Mouse (Mus musculus) neural tube, embryonic 13.5 days (tissue): ENCODE measurements around the gene Dock4. TPM values are rescaled to one million over a fixed set of nuclear protein-coding genes. Genes with fewer than 3 reads are reported as not detected.
A peak's percentile ranks its signal among the peaks of the same experiment; 100 is the strongest.

Experiments
- ATAC-seq: fragments of 200-750 bp; cut with Nextera tagmentation; 2 replicates; pipeline ENCODE4 v1.8.0; 2017; ENCODE audit warnings: low read depth, mild to moderate bottlenecking, moderate TSS enrichment, moderate library complexity
- H3K27ac ChIP-seq: fragments of 300-500 bp; sonication (generic); replicated peaks from 2 replicates; pipeline ENCODE4 v1.5.1; 2015; ENCODE audit warnings: moderate library complexity, mild to moderate bottlenecking, inconsistent platforms
- H3K27me3 ChIP-seq: fragments of 300-500 bp; sonication (generic); 2 replicates; pipeline ENCODE4 v1.6.1; 2015; ENCODE audit warnings: mild to moderate bottlenecking, inconsistent platforms
- H3K36me3 ChIP-seq: fragments of 300-500 bp; sonication (generic); 2 replicates; pipeline ENCODE4 v1.6.1; 2015; ENCODE audit warnings: mild to moderate bottlenecking, inconsistent platforms
- H3K4me1 ChIP-seq: fragments of 300-500 bp; sonication (generic); replicated peaks from 2 replicates; pipeline ENCODE4 v1.6.1; 2015; ENCODE audit warnings: inconsistent platforms
- H3K4me2 ChIP-seq: fragments of 300-500 bp; sonication (generic); 2 replicates; pipeline ENCODE4 v1.6.1; 2015; ENCODE audit warnings: inconsistent platforms, mild to moderate bottlenecking, moderate library complexity
- H3K4me3 ChIP-seq: fragments of 300-500 bp; sonication (generic); 2 replicates; pipeline ENCODE4 v1.5.1; 2015; ENCODE audit warnings: mild to moderate bottlenecking, inconsistent platforms
- H3K9ac ChIP-seq: fragments of 300-500 bp; sonication (generic); 2 replicates; pipeline ENCODE4 v1.6.1; 2015; ENCODE audit warnings: moderate library complexity, mild to moderate bottlenecking, inconsistent platforms
- H3K9me3 ChIP-seq: fragments of 300-500 bp; sonication (generic); 2 replicates; pipeline ENCODE4 v1.6.1; 2016; ENCODE audit warnings: inconsistent platforms
- WGBS: fragments of 180-500 bp; shearing (Covaris S2); methylation state at CpG from one replicate; pipeline ENCODE4 v1.1.7; 2015; 5-methylcytosine and 5-hydroxymethylcytosine counted together
- polyA plus RNA-seq: library from polyadenylated mRNA; unstranded; fragments of >200 nt; fragmentation: Nextera tagmentation; extraction: Ambion mirVana; gene quantifications from 2 replicates; pipeline ENCODE4 v1.2.1, GENCODE M21; 2015

Gene Dock4
- polyA plus RNA-seq, 1 experiment from 2014 or later: 31.8 TPM

DNA sequence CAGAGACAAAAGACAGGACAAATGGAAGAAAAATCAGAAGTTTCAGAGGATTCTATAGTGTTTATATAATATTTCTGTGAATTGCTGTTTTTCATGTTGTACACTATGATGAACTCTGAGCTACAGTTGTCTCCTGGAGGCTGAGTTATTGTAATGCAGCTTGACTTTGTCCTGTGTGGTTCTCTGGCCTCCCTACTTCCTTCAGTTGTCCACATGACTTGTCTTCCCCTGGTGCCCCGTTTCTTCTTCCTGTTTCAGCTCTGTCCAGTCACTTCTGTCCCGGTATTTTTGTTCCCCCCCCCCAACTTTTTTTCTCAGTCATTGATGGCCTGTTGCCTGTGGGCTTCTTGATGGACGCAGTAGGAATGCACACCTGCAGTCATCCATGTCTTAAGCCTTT lies 112.8 kb downstream of the Dock4 start:
- no peaks in the 10 kb centered on the region for H3K27me3 ChIP-seq
- no peak overlapping the region for H3K9ac ChIP-seq
- H3K27ac ChIP-seq: no peak overlapping the region
- no peak for ATAC-seq
- no peak overlapping the region for H3K4me2 ChIP-seq
- H3K4me1 ChIP-seq: peaks cover 4% of the 10 kb centered on the region; the same call in 1 of the 2 replicates
- H3K9me3 ChIP-seq: no peaks in the 10 kb centered on the region
- WGBS: 87% methylated on average over 3 of the region's 3 CpGs
- H3K4me3 ChIP-seq: no peak overlapping the region
- no peaks in the 10 kb centered on the region for H3K36me3 ChIP-seq

DNA sequence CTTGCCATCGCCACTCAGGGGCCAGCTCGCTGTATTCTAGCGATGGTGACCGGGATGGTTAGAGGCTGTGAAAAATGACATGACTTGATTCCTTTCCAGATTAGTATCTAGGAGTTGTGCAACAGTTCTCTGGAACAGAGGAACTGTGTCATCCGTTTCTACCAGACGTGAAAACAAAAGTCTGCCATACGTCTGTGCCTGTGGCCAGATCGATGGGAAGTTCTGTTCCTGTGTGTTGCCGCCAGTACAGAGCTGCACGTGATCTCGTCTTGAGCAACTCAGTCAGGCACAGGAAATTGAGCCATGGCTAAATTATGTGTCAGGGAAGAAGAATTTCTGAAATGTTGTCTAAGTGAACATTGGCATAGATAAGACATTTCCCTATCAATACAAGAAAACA lies 113.4 kb downstream of the Dock4 start:
- Histone ChIP-seq H3K4me1 (peaks cover 7% of the 10 kb centered on the region; the same call in 1 of the 2 replicates), H3K4me3 (no peak overlapping the region), H3K4me2 (no peak overlapping the region), H3K36me3 (no peaks in the 10 kb centered on the region), H3K27ac (no peak overlapping the region), H3K9me3 (no peaks in the 10 kb centered on the region), H3K9ac (no peak overlapping the region), H3K27me3 (no peaks in the 10 kb centered on the region)
- ATAC-seq: no peak
- WGBS: 84% methylated on average over 11 of the region's 11 CpGs

DNA sequence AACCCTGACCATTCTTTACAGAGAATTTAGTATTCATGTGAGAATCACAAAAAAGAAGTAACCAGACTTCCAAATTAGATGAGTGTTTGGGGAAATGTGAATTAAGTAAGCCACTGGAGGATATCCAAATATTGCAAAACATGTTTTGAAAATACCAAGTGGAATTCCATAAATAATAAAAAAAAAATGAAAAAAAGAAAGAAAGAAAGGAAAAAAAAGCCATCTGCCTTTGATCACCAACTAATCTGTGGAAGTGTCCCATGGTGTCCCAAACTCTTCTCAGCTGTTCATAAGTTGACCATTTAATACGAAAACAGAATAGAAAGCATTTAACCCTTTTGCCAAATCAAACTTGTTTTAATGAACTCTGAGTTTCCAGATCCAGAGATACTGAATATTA lies 118.0 kb downstream of the Dock4 start:
- Histone ChIP-seq H3K27ac (no peak overlapping the region), H3K4me2 (no peak overlapping the region), H3K4me1 (peaks cover 23% of the 10 kb centered on the region), H3K27me3 (no peaks in the 10 kb centered on the region), H3K9me3 (no peaks in the 10 kb centered on the region), H3K36me3 (no peaks in the 10 kb centered on the region), H3K9ac (no peak overlapping the region), H3K4me3 (no peak overlapping the region)
- no peak for ATAC-seq
- WGBS: 80% methylated on average over 1 of the region's 1 CpGs

DNA sequence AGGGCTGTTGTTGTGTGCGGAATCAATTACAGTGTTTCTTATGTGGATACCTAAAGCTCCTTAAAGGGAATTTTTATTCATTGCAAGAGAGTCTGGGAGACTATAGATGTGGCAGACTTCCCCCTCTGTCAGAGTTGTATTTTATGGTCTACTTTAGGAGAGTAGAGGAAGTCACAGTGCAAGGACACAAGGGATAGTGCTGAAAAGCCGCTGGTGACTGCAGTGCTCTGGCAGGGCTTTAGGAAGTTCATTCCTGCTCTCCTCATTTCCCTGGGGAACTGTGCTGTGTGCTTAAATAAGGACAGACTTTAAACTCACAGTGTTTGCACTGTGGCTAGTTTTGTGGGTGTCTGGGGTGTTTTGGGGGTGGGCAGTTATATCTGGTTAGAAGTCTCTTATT lies 118.5 kb downstream of the Dock4 start:
- no peak overlapping the region for H3K27ac ChIP-seq
- H3K9ac ChIP-seq: no peak overlapping the region
- no peaks in the 10 kb centered on the region for H3K27me3 ChIP-seq
- ATAC-seq: 0 out of 2 replicates have a peak, but pooled peaks have one; percentile 21
- no peaks in the 10 kb centered on the region for H3K9me3 ChIP-seq
- no peaks in the 10 kb centered on the region for H3K36me3 ChIP-seq
- peaks cover 28% of the 10 kb centered on the region for H3K4me1 ChIP-seq
- no peak overlapping the region for H3K4me2 ChIP-seq
- no peak overlapping the region for H3K4me3 ChIP-seq
- 37% methylated on average over 2 of the region's 2 CpGs for WGBS

DNA sequence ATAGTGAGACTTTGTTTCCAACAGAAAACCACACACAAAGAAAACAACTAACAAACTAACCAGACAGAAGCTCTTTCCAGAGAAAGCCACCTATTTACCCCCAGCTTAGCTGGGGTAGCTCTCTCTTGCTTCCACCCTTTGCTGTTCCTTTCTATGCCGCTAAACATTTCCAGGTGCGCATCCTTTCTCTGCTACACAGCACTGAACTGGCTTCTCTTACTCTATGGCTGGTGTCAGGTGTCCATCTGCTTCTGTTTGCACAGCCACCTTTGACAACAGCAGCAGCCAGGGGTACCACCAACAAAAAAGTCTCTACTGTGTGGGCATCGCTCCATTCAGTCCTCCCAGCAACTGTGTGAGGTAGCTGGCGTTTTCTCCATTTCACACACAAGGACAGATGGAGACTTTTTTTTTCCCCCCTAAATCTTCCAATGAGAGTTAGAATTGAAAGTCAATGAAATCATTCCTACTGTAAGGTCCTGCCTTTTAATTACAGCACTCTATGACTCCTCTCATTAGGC lies 122.7 kb downstream of the Dock4 start:
- ATAC-seq: no peak
- H3K27ac ChIP-seq: no peak overlapping the region
- no peaks in the 10 kb centered on the region for H3K9me3 ChIP-seq
- H3K4me2 ChIP-seq: no peak overlapping the region
- H3K4me3 ChIP-seq: no peak overlapping the region
- 74% methylated on average over 4 of the region's 4 CpGs for WGBS
- H3K36me3 ChIP-seq: no peaks in the 10 kb centered on the region
- H3K4me1 ChIP-seq: peaks cover 36% of the 10 kb centered on the region
- H3K27me3 ChIP-seq: no peaks in the 10 kb centered on the region
- H3K9ac ChIP-seq: no peak overlapping the region

DNA sequence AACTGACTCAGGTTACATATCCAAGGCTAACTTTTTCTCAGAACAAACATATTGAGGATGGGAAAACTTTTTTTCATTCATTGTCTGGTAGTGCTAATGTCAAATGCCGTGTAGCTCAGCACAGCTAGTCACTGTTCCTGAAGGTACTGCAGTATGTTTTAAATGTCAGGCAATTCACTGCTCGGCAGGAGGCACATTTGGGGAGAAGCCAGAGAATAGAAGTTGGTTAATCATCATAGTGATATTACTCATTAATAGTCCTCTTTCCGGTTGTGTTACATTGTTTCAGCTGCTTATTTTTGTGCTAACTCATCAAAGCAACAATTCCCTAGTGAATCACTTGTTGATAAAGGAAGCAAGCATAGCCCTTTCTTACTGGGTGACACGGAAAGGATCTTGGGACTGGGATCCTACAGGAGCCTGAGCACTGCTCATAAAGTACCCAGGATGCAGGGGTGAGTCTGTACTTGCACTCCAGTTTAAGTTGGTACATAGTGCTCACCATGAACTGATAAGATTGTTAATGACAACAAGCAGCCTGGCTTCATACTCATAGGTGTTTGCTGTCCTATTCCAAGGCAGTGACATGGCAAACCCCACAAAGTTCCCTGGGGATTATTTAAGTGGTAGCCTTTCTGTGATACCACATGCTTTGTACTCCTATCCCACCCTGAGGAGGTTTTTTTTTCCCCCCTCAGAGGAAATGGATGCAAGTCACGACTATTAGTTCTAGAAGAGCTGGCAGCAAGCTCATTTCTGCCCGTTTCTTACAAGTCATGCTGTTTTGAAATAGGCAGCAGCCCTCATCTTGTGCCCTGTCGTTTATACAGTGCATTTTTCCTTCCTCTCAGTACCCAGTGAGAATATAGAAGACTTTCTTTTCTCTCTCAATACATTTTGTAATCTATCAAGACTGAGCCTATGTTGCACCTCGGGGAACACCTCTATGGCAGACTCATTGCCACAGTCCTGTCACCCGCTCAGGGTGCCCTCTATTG lies 123.5 kb downstream of the Dock4 start:
- H3K9me3 ChIP-seq: no peaks in the 10 kb centered on the region
- 44% methylated on average over 9 of the region's 9 CpGs for WGBS
- no peak overlapping the region for H3K4me2 ChIP-seq
- H3K4me1 ChIP-seq: peaks cover 31% of the 10 kb centered on the region
- no peak overlapping the region for H3K9ac ChIP-seq
- H3K27me3 ChIP-seq: no peaks in the 10 kb centered on the region
- H3K4me3 ChIP-seq: no peak overlapping the region
- H3K27ac ChIP-seq: peak overlapping the region; percentile 28; the same call in 1 of the 2 replicates
- H3K36me3 ChIP-seq: no peaks in the 10 kb centered on the region
- 0 out of 2 replicates have a peak, but pooled peaks have one; percentile 49 for ATAC-seq

DNA sequence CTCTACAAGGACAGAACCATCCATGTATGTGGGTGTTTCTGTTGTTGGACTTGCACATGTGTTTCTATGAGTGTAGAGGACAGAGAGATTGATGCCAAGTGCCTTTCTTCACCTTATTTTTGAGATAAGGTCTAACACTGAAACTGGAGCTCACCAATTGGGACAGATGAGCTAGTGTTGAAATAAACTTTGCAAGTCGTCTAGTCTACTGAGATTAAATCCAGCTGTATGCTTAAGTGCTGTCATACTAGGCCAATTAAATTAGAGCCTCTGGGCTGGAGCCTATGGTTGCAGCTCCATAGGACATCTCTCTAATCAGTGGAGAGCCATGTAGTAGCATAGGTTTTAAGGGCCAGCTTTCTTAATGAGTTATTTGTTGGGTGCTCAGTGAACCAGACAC lies 124.5 kb downstream of the Dock4 start:
- Histone ChIP-seq H3K36me3 (no peaks in the 10 kb centered on the region), H3K4me1 (peaks cover 29% of the 10 kb centered on the region), H3K4me3 (no peak overlapping the region), H3K27ac (no peak overlapping the region), H3K9ac (no peak overlapping the region), H3K9me3 (no peaks in the 10 kb centered on the region), H3K4me2 (no peak overlapping the region), H3K27me3 (no peaks in the 10 kb centered on the region)
- WGBS: 58% methylated on average over 1 of the region's 1 CpGs
- ATAC-seq: no peak

DNA sequence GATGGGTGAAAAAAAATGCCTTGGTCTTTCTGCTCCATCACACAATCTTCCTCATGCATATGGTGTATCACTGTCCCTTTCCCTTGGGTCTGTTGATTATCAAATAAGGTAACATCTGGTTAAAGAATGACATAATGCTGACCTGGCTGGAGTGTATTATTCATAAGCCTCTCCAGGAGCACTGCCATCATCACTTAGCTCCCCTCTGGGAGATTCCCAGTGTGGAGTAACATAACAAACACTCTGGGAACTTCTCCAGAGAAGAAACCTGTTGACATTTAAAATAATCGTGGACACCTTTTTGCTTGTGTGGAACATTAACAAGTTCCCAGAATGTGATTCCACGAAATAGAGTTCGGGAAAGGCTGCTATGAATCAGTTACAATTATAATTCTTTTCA lies 128.3 kb downstream of the Dock4 start:
- Histone ChIP-seq H3K9ac (no peak overlapping the region), H3K4me2 (no peak overlapping the region), H3K9me3 (no peaks in the 10 kb centered on the region), H3K27ac (no peak overlapping the region), H3K36me3 (no peaks in the 10 kb centered on the region), H3K4me3 (no peak overlapping the region), H3K4me1 (peaks cover 22% of the 10 kb centered on the region), H3K27me3 (no peaks in the 10 kb centered on the region)
- 73% methylated on average over 3 of the region's 3 CpGs for WGBS
- ATAC-seq: no peak

DNA sequence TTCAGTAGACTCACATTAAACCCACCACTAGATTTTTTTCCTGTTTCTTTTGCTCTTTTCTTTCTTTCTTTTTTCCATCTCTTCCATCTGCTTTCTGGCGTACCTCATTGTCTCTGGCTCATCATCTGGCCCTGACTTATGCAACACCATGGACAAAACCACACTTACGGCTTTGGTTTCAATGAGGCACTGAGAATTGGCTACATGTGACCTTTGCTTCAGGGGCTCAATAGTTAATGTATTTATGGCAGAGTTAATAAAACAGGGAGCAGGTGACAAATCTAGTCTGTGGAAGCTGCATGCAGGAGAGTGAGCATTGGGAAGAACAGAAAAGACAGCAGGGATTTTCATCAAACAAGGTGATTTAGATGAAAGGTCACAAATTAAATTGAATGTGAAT lies 131.0 kb downstream of the Dock4 start:
- no peak overlapping the region for H3K4me2 ChIP-seq
- H3K27ac ChIP-seq: 0 out of 2 replicates have a peak overlapping the region, but pooled peaks have one; percentile 13
- H3K36me3 ChIP-seq: no peaks in the 10 kb centered on the region
- H3K27me3 ChIP-seq: no peaks in the 10 kb centered on the region
- no peaks in the 10 kb centered on the region for H3K9me3 ChIP-seq
- H3K4me1 ChIP-seq: peaks cover 30% of the 10 kb centered on the region
- ATAC-seq: no peak
- 41% methylated on average over 2 of the region's 2 CpGs for WGBS
- no peak overlapping the region for H3K4me3 ChIP-seq
- H3K9ac ChIP-seq: no peak overlapping the region

DNA sequence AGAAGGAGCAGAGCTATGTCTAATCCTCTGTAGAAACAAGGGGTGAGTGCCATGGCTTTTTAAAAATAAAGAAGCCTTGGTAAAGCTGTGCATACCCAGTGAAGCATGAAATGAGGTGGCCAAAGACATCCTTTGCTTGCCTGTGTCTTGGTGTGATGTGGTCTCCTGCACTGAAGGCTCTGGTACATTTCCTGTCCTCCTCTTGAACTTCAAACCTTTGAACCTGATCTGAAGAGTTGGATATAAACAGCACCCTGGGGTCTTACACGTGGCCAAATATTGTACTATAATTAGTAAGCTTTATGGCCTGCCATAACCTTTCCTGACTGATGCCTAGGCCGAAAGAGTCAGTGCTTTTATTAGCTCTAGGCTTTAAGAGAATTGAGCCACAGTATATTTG lies 134.6 kb downstream of the Dock4 start:
- Histone ChIP-seq H3K9ac (no peak overlapping the region), H3K4me3 (no peak overlapping the region), H3K27ac (no peak overlapping the region), H3K4me2 (no peak overlapping the region), H3K36me3 (no peaks in the 10 kb centered on the region), H3K4me1 (peaks cover 28% of the 10 kb centered on the region), H3K9me3 (no peaks in the 10 kb centered on the region), H3K27me3 (no peaks in the 10 kb centered on the region)
- 9% methylated on average over 2 of the region's 2 CpGs for WGBS
- ATAC-seq: no peak

DNA sequence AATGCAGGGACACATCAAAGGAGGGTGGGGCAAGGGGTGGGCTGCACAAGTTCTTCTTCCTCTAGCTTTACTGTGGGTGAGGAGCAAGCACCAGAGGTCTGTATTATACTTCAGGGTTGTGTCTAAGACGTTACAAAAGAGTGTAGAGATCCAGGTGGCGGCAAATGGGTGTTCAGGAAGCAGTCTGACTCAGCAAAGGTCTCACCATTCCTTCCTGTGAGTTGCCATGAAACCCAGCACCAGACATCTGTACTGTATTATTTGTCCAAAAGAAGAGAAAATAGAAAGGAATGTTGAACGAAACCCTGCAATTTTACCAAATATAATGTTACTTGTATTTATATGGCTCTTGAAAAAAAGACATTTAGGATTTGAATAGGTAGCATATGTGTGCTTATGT lies 135.3 kb downstream of the Dock4 start:
- Histone ChIP-seq H3K9ac (no peak overlapping the region), H3K4me2 (no peak overlapping the region), H3K4me3 (no peak overlapping the region), H3K27ac (no peak overlapping the region), H3K36me3 (no peaks in the 10 kb centered on the region), H3K9me3 (no peaks in the 10 kb centered on the region), H3K27me3 (no peaks in the 10 kb centered on the region), H3K4me1 (peaks cover 28% of the 10 kb centered on the region)
- no peak for ATAC-seq
- WGBS: 61% methylated on average over 3 of the region's 3 CpGs

DNA sequence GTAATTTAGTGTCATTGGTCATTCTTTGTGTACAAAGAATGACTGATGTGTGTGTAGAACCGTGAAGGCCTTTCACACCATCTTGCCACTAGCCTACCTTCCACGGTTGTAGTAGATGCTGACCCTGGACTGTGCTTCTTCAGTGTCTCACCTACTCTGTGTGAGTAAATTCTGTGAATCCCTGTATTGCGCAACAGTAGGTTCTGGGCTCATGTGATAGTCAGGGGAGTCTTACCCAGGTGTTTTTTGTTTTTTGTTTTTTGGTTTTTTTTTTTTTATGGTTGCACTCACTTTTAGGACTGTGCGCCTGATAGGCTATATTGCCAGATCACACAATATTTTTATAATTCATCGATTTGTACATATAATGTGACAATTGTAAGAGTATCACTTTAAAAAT lies 136.3 kb downstream of the Dock4 start:
- 64% methylated on average over 5 of the region's 5 CpGs for whole genome bisulfite sequencing
- ATAC-seq: no peak
- H3K9me3 ChIP-seq: no peaks in the 10 kb centered on the region
- no peak overlapping the region for H3K27ac ChIP-seq
- H3K4me1 ChIP-seq: peaks cover 23% of the 10 kb centered on the region
- no peak overlapping the region for H3K4me3 ChIP-seq
- H3K9ac ChIP-seq: no peak overlapping the region
- no peaks in the 10 kb centered on the region for H3K36me3 ChIP-seq
- H3K4me2 ChIP-seq: no peak overlapping the region
- H3K27me3 ChIP-seq: no peaks in the 10 kb centered on the region
